Mouse (Mus musculus): ENCODE data around the gene Ccl12. TPM values are rescaled to one million over a fixed set of nuclear protein-coding genes. Genes with fewer than 3 reads are reported as not detected.
A peak's percentile ranks its signal among the peaks of the same experiment; 100 is the strongest.

The Ccl12 gene
- polyA plus RNA-seq, 1 experiment from 2014 or later: 1.7 TPM

DNA sequence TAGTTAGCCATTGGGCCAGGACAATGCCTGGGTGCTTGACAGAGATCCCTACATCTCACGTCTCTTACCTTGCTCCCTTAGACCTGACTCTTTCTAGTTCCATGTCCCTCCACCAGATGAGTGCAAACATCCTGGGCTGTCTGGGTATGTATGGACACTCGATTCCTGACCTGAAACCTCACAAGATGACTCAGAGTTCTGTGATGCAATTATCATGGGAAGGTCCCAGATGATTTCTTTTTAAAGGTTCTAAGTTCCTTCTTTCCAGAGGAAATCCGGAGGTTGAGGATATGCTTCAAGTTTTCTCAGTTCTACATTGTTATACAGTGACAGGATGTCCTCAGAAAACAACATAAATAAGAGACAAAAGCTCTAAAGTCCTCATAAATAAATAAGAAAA, 20.8 kb upstream of the Ccl12 start:
- no peak overlapping the region for H3K4me3 ChIP-seq
- WGBS: 72% methylated on average over 3 of the region's 3 CpGs
- no peaks in the 10 kb centered on the region for H3K36me3 ChIP-seq
- ATAC-seq (ENCODE audit: insufficient number of reproducible peaks, insufficient read depth, low FRiP score, low TSS enrichment): no peak
- H3K4me1 ChIP-seq: no peaks in the 10 kb centered on the region
- no peaks in the 10 kb centered on the region for H3K27me3 ChIP-seq
- no peaks in the 10 kb centered on the region for H3K9me3 ChIP-seq
- H3K27ac ChIP-seq: no peak overlapping the region
- no peak overlapping the region for H3K4me2 ChIP-seq (replicated peaks)
- no peak overlapping the region for H3K9ac ChIP-seq

DNA sequence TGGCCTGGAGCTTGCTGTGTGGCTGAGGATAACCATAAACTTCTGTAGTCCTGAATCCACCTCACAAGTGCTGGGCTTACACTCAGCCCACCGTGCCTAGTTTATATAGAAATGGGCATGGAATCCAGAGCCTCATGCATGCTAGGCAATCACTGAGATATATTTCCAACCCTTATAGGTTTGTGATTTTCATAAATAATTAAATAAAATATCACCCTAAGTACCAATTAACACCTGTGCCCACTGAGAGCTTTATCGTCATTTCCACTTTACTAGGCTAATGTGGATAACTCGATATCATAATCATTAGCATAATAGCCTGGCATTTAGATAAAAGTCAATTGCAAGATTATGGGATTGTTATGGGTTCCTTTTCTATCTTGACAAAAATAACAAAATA, 17.3 kb upstream of the Ccl12 start:
- H3K4me1 ChIP-seq: no peaks in the 10 kb centered on the region
- H3K9me3 ChIP-seq: no peaks in the 10 kb centered on the region
- H3K36me3 ChIP-seq: no peaks in the 10 kb centered on the region
- ATAC-seq (ENCODE audit: insufficient number of reproducible peaks, insufficient read depth, low FRiP score, low TSS enrichment): no peak
- no peak overlapping the region for H3K9ac ChIP-seq
- H3K27me3 ChIP-seq: no peaks in the 10 kb centered on the region
- H3K27ac ChIP-seq: no peak overlapping the region
- H3K4me2 ChIP-seq (replicated peaks): no peak overlapping the region
- H3K4me3 ChIP-seq: no peak overlapping the region
- WGBS: 87% methylated on average over 3 of the region's 3 CpGs

DNA sequence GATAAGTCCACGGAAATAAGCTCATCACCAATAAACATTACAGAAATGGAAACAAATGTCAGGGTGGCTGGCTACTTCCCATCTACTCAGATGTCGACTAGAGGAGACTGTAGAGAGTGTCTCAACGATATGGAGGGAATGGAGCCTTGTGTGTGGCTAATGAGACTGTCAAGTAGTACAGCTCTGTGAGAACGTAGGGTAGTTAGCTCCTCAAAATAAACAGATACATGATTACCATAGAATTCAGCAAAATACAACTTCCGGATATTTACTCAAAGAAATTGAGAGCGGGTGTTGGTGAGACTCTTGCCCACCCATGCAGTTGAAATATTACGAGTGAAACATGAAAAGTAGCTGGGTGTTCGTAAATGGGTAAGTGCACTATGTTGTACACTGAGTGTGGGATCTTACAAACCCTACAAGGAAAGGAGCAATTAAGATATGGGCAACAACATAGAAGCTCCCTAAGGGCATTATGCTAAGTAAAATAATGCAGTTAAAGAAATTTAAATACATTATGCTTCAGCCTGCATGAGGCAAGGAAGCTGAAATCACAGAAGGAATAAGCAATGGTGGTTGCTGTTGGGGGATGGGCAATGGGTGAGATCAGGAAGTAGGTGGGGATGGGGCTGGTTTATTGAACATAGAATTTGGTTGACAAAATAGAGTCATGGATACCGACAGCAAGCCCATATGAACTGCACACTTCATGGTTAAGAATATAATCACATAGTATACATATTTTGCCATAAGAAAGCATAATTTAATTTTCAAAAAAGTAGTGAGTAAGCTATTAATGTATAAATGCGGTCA, 1.9 kb upstream of the Ccl12 start:
- ATAC-seq (ENCODE audit: insufficient number of reproducible peaks, insufficient read depth, low FRiP score, low TSS enrichment): no peak
- no peak overlapping the region for H3K27ac ChIP-seq
- H3K27me3 ChIP-seq: no peaks in the 10 kb centered on the region
- no peak overlapping the region for H3K4me2 ChIP-seq (replicated peaks)
- no peaks in the 10 kb centered on the region for H3K9me3 ChIP-seq
- H3K4me3 ChIP-seq: no peak overlapping the region
- no peaks in the 10 kb centered on the region for H3K36me3 ChIP-seq
- H3K9ac ChIP-seq: no peak overlapping the region
- WGBS: 78% methylated on average over 10 of the region's 10 CpGs
- H3K4me1 ChIP-seq: no peaks in the 10 kb centered on the region

DNA sequence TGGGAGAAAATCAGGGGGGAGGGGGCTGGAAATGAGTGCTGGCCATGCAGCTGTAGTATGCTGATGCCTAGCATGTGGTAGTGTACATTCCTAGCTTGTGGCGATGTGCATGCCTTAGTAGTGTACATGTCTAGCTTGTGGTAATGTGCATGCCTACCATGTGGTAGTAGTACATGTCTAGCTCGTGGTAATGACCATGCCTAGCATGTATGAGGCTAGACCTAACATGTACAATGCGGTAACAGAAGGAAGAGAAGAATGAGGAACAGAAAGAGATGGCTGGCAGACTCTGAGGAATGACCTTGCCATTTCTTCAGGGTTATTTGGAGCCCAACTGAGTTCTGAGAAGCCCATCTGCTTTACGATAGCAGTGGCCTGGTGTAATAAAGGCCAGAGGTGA, 558 bp upstream of the Ccl12 start:
- WGBS: 85% methylated on average over 4 of the region's 4 CpGs
- ATAC-seq (ENCODE audit: insufficient number of reproducible peaks, insufficient read depth, low FRiP score, low TSS enrichment): no peak
- Histone ChIP-seq H3K4me2 (replicated peaks) (no peak overlapping the region), H3K27me3 (no peaks in the 10 kb centered on the region), H3K36me3 (no peaks in the 10 kb centered on the region), H3K4me3 (no peak overlapping the region), H3K4me1 (no peaks in the 10 kb centered on the region), H3K27ac (no peak overlapping the region), H3K9ac (no peak overlapping the region), H3K9me3 (no peaks in the 10 kb centered on the region)

DNA sequence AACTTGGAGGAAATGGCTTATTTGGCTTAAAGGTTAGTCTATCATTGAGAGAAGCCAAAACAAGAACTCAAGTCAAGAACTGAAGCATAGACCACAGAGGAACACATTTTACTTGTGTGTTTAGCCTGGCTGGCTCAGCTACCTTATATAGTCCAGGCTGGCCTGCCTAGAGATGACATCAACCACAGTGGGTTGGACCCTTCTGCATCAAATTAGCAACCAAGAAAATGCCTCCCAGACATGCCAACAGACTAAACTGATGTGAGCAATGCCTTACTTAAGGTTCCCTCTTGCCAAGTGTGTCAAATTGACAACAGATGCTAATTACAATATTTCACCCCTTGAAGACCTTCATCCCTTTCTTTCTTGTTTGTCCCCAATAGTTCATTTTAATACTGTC, 8.0 kb downstream of the Ccl12 start:
- no peak for ATAC-seq (ENCODE audit: insufficient number of reproducible peaks, insufficient read depth, low FRiP score, low TSS enrichment)
- Histone ChIP-seq H3K27ac (no peak overlapping the region), H3K9me3 (no peaks in the 10 kb centered on the region), H3K27me3 (no peaks in the 10 kb centered on the region), H3K4me1 (no peaks in the 10 kb centered on the region), H3K36me3 (no peaks in the 10 kb centered on the region), H3K4me3 (no peak overlapping the region), H3K4me2 (replicated peaks) (no peak overlapping the region), H3K9ac (no peak overlapping the region)

DNA sequence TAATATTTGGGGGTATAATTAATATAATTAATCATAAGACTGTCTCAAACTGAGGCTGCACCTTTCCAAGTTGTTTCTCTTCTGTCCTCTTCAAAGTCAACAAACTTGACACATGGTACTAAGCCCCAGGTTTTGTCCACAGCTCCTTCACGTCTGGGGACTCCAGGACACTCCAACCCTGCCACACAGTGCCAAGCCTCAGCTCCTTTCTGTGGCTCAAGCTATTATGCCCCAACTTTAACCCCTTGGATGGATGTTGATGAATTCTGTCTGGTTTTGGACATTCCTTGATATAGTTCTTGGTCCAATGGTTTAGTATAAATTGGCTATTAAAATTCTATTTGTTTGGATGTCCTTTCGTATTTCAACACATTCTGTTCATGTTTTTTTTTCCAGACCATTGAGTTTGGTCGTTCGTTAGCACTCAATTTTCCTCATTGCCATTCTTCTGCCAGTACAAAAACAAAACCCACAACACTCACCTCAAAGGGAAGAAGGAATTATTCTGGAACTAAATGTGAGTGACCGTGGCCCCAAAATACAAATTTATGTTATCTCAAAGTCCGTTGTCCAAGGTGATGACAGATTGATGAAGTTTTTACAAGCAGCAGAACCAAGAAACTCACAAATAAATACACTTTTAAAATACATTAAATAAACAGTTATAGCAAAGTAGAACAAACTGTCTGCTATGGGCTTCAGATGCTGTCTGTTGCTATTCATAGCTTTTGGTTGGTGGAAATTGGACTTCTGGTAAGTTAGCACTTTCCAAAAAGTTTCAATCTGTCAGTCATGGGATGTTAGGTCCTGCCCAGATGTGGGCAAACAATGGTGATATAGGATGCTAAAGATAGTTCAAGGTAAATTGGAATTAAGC, 9.0 kb downstream of the Ccl12 start:
- Histone ChIP-seq H3K4me3 (no peak overlapping the region), H3K27me3 (no peaks in the 10 kb centered on the region), H3K4me1 (no peaks in the 10 kb centered on the region), H3K9ac (no peak overlapping the region), H3K9me3 (no peaks in the 10 kb centered on the region), H3K4me2 (replicated peaks) (no peak overlapping the region), H3K27ac (no peak overlapping the region), H3K36me3 (no peaks in the 10 kb centered on the region)
- 82% methylated on average over 6 of the region's 6 CpGs for whole genome bisulfite sequencing
- ATAC-seq (ENCODE audit: insufficient number of reproducible peaks, insufficient read depth, low FRiP score, low TSS enrichment): no peak

DNA sequence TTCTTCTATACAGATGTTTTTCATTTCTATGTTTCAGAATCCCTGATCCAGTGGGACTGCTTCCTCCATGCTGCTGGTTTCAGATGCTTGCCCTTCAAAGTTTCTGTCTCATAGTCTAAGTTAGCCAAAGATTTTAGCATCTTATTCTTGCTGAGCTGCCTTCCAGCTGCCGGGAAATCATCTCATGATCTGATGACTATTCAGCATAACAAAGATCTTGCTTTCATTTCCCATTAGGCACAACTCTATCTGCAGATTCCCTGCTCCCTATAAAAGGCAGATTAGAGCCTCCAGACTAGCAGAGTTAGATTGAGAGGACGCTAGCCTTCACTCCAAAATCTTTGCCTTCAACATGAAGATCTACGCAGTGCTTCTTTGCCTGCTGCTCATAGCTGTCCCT, 13.2 kb downstream of the Ccl12 start, which contains the start of gene Ccl8:
Gene Ccl8, plus strand, starts transcription at position 301 of the 400 bp plus-strand sequence.
- Histone ChIP-seq H3K9ac (no peak within 1 kb of the TSS), H3K27me3 (no peaks in the 10 kb centered on the region), H3K4me1 (no peaks in the 10 kb centered on the region), H3K4me3 (no peak within 1 kb of the TSS), H3K36me3 (no peaks in the 10 kb centered on the region), H3K9me3 (no peaks in the 10 kb centered on the region), H3K27ac (no peak within 1 kb of the TSS), H3K4me2 (replicated peaks) (no peak within 1 kb of the TSS)
- no peak for ATAC-seq (ENCODE audit: insufficient number of reproducible peaks, insufficient read depth, low FRiP score, low TSS enrichment)
- WGBS: 84% methylated on average over 3 of the region's 3 CpGs

DNA sequence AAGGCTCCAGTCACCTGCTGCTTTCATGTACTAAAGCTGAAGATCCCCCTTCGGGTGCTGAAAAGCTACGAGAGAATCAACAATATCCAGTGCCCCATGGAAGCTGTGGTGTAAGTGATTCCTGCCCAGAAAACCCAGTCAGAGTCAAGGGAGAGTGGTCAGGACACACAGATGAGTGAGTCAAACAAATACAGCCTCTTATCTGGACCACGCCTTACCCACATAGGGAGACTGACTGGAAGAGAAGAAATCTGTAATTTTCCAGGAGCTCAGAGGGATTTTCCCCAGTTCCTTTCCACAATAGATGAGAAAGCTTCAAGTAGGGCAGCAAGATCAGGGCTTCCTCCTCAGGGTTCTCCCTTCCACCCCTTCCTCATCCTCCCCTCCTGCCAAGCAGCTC, 14.4 kb downstream of the Ccl12 start:
- no peak overlapping the region for H3K27ac ChIP-seq
- H3K27me3 ChIP-seq: no peaks in the 10 kb centered on the region
- no peak overlapping the region for H3K4me2 ChIP-seq (replicated peaks)
- H3K4me3 ChIP-seq: no peak overlapping the region
- no peaks in the 10 kb centered on the region for H3K36me3 ChIP-seq
- no peak for ATAC-seq (ENCODE audit: insufficient number of reproducible peaks, insufficient read depth, low FRiP score, low TSS enrichment)
- H3K4me1 ChIP-seq: no peaks in the 10 kb centered on the region
- no peaks in the 10 kb centered on the region for H3K9me3 ChIP-seq
- no peak overlapping the region for H3K9ac ChIP-seq
- WGBS: 83% methylated on average over 3 of the region's 3 CpGs

DNA sequence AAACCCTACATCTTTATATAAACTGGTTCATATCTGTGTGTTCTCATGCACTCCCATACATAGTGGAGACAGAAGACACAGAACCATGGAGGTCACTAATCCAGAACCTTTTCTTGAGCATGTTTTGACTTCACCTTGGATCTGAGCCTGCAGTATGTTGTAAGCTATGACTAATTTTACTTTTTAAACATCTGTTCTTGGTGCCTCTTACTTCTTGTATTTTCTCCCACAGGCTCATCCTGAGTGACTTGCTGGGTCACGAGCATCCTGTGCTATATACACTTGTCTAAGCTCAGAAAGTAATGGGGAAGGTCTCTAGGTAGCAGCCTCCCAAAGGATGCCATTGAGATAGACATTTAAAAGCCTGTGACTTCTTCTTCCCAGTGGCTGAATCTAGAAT, 31.3 kb downstream of the Ccl12 start:
- Histone ChIP-seq H3K9me3 (no peaks in the 10 kb centered on the region), H3K36me3 (no peaks in the 10 kb centered on the region), H3K27me3 (no peaks in the 10 kb centered on the region), H3K27ac (no peak overlapping the region), H3K4me1 (no peaks in the 10 kb centered on the region), H3K4me2 (replicated peaks) (no peak overlapping the region), H3K9ac (no peak overlapping the region), H3K4me3 (no peak overlapping the region)
- ATAC-seq (ENCODE audit: insufficient number of reproducible peaks, insufficient read depth, low FRiP score, low TSS enrichment): no peak
- WGBS: 86% methylated on average over 1 of the region's 1 CpGs

DNA sequence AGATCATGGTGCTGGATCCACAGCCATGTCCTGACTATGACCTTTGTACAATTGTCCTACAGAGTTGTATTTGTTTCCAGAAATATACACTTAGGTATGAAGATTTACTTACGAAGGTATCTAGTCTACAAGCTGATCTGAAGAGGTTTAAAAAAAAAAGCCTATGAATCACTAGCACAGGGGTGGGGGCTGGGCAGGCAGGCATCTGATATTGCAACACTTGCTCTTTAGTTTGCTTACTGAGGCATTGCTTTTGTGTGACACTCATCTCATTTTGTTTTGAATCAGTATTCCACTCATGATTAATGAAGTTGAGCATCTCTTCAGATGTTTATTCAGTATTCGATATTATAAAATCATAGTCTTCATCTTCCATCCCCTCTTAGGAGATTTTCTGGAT, 34.6 kb downstream of the Ccl12 start:
- no peak overlapping the region for H3K4me3 ChIP-seq
- H3K9me3 ChIP-seq: no peaks in the 10 kb centered on the region
- H3K9ac ChIP-seq: no peak overlapping the region
- 92% methylated on average over 2 of the region's 2 CpGs for WGBS
- no peak overlapping the region for H3K27ac ChIP-seq
- H3K4me2 ChIP-seq (replicated peaks): no peak overlapping the region
- no peaks in the 10 kb centered on the region for H3K4me1 ChIP-seq
- ATAC-seq (ENCODE audit: insufficient number of reproducible peaks, insufficient read depth, low FRiP score, low TSS enrichment): no peak
- no peaks in the 10 kb centered on the region for H3K27me3 ChIP-seq
- no peaks in the 10 kb centered on the region for H3K36me3 ChIP-seq

DNA sequence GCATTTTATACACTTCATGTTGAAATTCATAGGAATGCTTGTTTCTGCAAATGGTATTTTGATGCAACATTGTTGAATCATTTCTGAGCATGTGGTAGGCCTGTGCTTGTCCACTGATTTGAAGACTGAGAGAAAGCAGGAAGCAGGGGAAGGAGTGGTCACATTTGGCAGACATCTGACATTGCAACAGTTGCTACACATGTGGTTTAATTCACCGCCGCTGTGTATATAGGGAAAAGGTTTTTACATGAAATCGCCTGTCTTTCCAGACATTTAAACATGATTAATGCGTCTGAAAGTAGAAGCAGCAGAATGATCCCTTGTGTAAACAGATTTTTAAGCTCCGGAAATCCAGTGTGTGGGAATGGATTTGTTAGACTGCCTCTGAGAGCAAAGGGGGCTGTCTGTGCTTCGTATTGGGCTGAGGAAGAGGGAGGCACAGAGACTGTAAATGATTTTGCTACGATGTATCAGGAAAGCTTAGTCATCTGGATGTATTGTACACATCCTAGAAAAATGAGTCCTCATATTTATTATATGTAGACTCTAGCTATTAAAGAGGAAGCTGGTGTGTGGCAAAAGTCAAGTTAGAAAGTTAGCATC, 37.9 kb downstream of the Ccl12 start:
- Histone ChIP-seq H3K4me1 (no peaks in the 10 kb centered on the region), H3K27ac (peak overlapping the region; percentile 43; the same call in 1 of the 2 replicates), H3K36me3 (no peaks in the 10 kb centered on the region), H3K9me3 (no peaks in the 10 kb centered on the region), H3K4me2 (replicated peaks) (no peak overlapping the region), H3K9ac (no peak overlapping the region), H3K27me3 (no peaks in the 10 kb centered on the region), H3K4me3 (no peak overlapping the region)
- ATAC-seq (ENCODE audit: insufficient number of reproducible peaks, insufficient read depth, low FRiP score, low TSS enrichment): no peak
- 32% methylated on average over 7 of the region's 7 CpGs for WGBS
